Mouse (Mus musculus) megakaryocyte-erythroid progenitor cell, adult 5-6 weeks (primary cell): ENCODE measurements around the gene Lss. TPM values are rescaled to one million over a fixed set of nuclear protein-coding genes. Genes with fewer than 3 reads are reported as not detected.

ENCODE experiments used
- ATAC-seq: replicated peaks from 2 replicates; pipeline ENCODE4 v1.8.0; 2016; ENCODE audit warnings: mild to moderate bottlenecking, inconsistent platforms; ENCODE audit not compliant: severe bottlenecking, poor library complexity, low FRiP score, low TSS enrichment
- total RNA-seq, 2 experiments: library from RNA; stranded (forward) in 1 of 2; stranded (reverse) in 1 of 2; fragments of 200-1000, 215-1000 nt in 1 of 2; fragments of >200 nt in 1 of 2; fragmentation: Nextera tagmentation in 1 of 2; gene quantifications; 2 replicates each; pipeline ENCODE4 v1.2.3; 2014 to 2017

The Lss gene
- total RNA-seq, 2 experiments from 2014 or later = 7.5 to 9.9 TPM

GRCm38 (mm10) chr10:76551556-76551955, 20.2 kb downstream of the Lss start:
- no peak for ATAC-seq

- no peak for ATAC-seq
Observed at GRCm38 (mm10) chr10:76554061-76554460, 22.7 kb downstream of the Lss start.

- no peak for ATAC-seq
Observed at GRCm38 (mm10) chr10:76561972-76562371, 30.6 kb downstream of the Lss start, which contains the start of gene Spatc1l. Gene Spatc1l (plus strand): TSS chr10:76562272.

GRCm38 (mm10) chr10:76569996-76570685, 38.8 kb downstream of the Lss start:
- no peak for ATAC-seq

GRCm38 (mm10) chr10:76571070-76571469, 39.7 kb downstream of the Lss start:
- 0 out of 2 replicates have a peak, but pooled peaks have one; percentile 19 for ATAC-seq

- no peak for ATAC-seq
Observed at GRCm38 (mm10) chr10:76572151-76572550, 40.8 kb downstream of the Lss start.

- no peak for ATAC-seq
Observed at GRCm38 (mm10) chr10:76575374-76575773, 44.0 kb downstream of the Lss start, which contains the start of gene Ftcd. Gene Ftcd (plus strand): TSS chr10:76575648.

GRCm38 (mm10) chr10:76576920-76577319, 45.5 kb downstream of the Lss start:
- ATAC-seq = no peak

- no peak for ATAC-seq
Observed at GRCm38 (mm10) chr10:76584138-76584537, 52.8 kb downstream of the Lss start.

GRCm38 (mm10) chr10:76586190-76586589, 54.8 kb downstream of the Lss start:
- ATAC-seq = no peak

GRCm38 (mm10) chr10:76590197-76590596, 58.8 kb downstream of the Lss start:
- ATAC-seq = no peak

- no peak for ATAC-seq
Observed at GRCm38 (mm10) chr10:76596338-76596737, 65.0 kb downstream of the Lss start.

- ATAC-seq = peak; percentile 84
Observed at GRCm38 (mm10) chr10:76602690-76603089, 71.3 kb downstream of the Lss start.

Other genes starting within 250 kb of the Lss start
- 1.6 and 2.4 TPM in 2 replicates for gene Dip2a, start 186.3 kb upstream of the Lss start, total RNA-seq (2014; fragmentation: Nextera tagmentation)
- gene Dip2a, start 186.3 kb upstream of the Lss start, total RNA-seq (2017) = 0.76 and 3.1 TPM in 2 replicates
- gene AC141477.1, start 91.1 kb upstream of the Lss start, total RNA-seq (2014; fragmentation: Nextera tagmentation) = 4.1 TPM in 1 of 2 replicates, not detected in the other
- gene AC141477.1, start 91.1 kb upstream of the Lss start, total RNA-seq (2017) = not detected in 2 replicates
- gene Pcnt, start 88.8 kb upstream of the Lss start, total RNA-seq (2014; fragmentation: Nextera tagmentation) = 43.2 and 60.4 TPM in 2 replicates
- gene Pcnt, start 88.8 kb upstream of the Lss start, total RNA-seq (2017) = 58.8 and 71.6 TPM in 2 replicates
- not detected in 2 replicates for gene 2610028H24Rik, start 82.5 kb upstream of the Lss start, total RNA-seq (2014; fragmentation: Nextera tagmentation)
- gene 2610028H24Rik, start 82.5 kb upstream of the Lss start, total RNA-seq (2017) = not detected in 2 replicates
- 60.1 and 94.2 TPM in 2 replicates for gene Mcm3ap, start 62.7 kb upstream of the Lss start, total RNA-seq (2014; fragmentation: Nextera tagmentation)
- 63.5 and 87.7 TPM in 2 replicates for gene Mcm3ap, start 62.7 kb upstream of the Lss start, total RNA-seq (2017)
- gene Ybey, start 62.5 kb upstream of the Lss start, total RNA-seq (2014; fragmentation: Nextera tagmentation) = 5.4 and 5.5 TPM in 2 replicates
- gene Ybey, start 62.5 kb upstream of the Lss start, total RNA-seq (2017) = 7.5 and 8.1 TPM in 2 replicates
- gene Spatc1l, start 30.7 kb downstream of the Lss start, total RNA-seq (2014; fragmentation: Nextera tagmentation) = not detected in 2 replicates
- gene Spatc1l, start 30.7 kb downstream of the Lss start, total RNA-seq (2017) = not detected in 2 replicates
- not detected in 2 replicates for gene Ftcd, start 44.1 kb downstream of the Lss start, total RNA-seq (2014; fragmentation: Nextera tagmentation)
- gene Ftcd, start 44.1 kb downstream of the Lss start, total RNA-seq (2017) = not detected in 2 replicates
- 0.70 TPM in 1 of 2 replicates, not detected in the other for gene Col6a2, start 92.0 kb downstream of the Lss start, total RNA-seq (2014; fragmentation: Nextera tagmentation)
- not detected in 2 replicates for gene Col6a2, start 92.0 kb downstream of the Lss start, total RNA-seq (2017)
- gene Col6a1, start 194.6 kb downstream of the Lss start, total RNA-seq (2014; fragmentation: Nextera tagmentation) = not detected in 2 replicates
- not detected in 2 replicates for gene Col6a1, start 194.6 kb downstream of the Lss start, total RNA-seq (2017)